Mouse (Mus musculus) thymus, postnatal 36 days (tissue): Measurements from ENCODE around the gene Glce.

Experiments
- DNase-seq, 2 experiments: peaks; one replicate each; pipeline ENCODE4 v3.0.0; 2022; ENCODE audit warnings: mixed read lengths in 2 of 2

The Glce gene

GRCm38 (mm10) chr9:62023879-62024278 is 98.6 kb downstream of the Glce start:
- no peak for DNase-seq

- no peak for DNase-seq
These were observed 99.3 kb downstream of the Glce start for GRCm38 (mm10) chr9:62022961-62023680.

GRCm38 (mm10) chr9:62021583-62022120 is 100.8 kb downstream of the Glce start:
- DNase-seq: no peak

GRCm38 (mm10) chr9:62020259-62020658 is 102.2 kb downstream of the Glce start:
- no peak for DNase-seq

- DNase-seq: no peak
These were observed 104.0 kb downstream of the Glce start for GRCm38 (mm10) chr9:62018229-62019093.

- DNase-seq: no peak
These were observed 105.1 kb downstream of the Glce start for GRCm38 (mm10) chr9:62017329-62017728.

GRCm38 (mm10) chr9:62015504-62015903 is 107.0 kb downstream of the Glce start:
- DNase-seq: peak in 1 of 2 experiments; percentile 16

- no peak for DNase-seq
These were observed 108.9 kb downstream of the Glce start for GRCm38 (mm10) chr9:62013316-62014097.

GRCm38 (mm10) chr9:62008360-62008759 is 114.1 kb downstream of the Glce start:
- DNase-seq: no peak
